Mouse (Mus musculus) testis, adult 2 months (tissue): ENCODE measurements at regions not wholly inside any gene's neighbourhood (a gene's known extent, or its start where the extent isn't known, plus 50 kb on each side); places are given as distances from the start of the nearest gene placed in this dataset.

Experiments used
- H3K27ac ChIP-seq: fragments of 200-500 bp; 2 replicates; pipeline ENCODE4 v1.5.1; 2012; ENCODE audit warnings: low read depth, low read length; ENCODE audit not compliant: control insufficient read depth, insufficient read depth
- H3K27me3 ChIP-seq: fragments of 200-500 bp; 2 replicates; pipeline ENCODE4 v1.6.1; 2012; ENCODE audit warnings: mild to moderate bottlenecking, low read length, moderate library complexity; ENCODE audit not compliant: control insufficient read depth, insufficient read depth
- H3K36me3 ChIP-seq: fragments of 200-500 bp; 2 replicates; pipeline ENCODE4 v1.6.1; 2012; ENCODE audit warnings: mild to moderate bottlenecking, low read length; ENCODE audit not compliant: control insufficient read depth, insufficient read depth
- H3K4me1 ChIP-seq: fragments of 200-500 bp; 2 replicates; pipeline ENCODE4 v1.6.1; 2012; ENCODE audit warnings: low read length; ENCODE audit not compliant: control insufficient read depth, insufficient read depth
- H3K4me3 ChIP-seq: fragments of 200-500 bp; 2 replicates; pipeline ENCODE4 v1.5.1; 2012; ENCODE audit warnings: low read depth, mild to moderate bottlenecking, low read length, moderate library complexity, mixed read lengths; ENCODE audit not compliant: control insufficient read depth
- CTCF ChIP-seq: fragments of 200-500 bp; IDR thresholded peaks from 2 replicates; pipeline ENCODE4 v1.5.1; 2012; ENCODE audit warnings: low read depth, mild to moderate bottlenecking, inconsistent platforms, low read length, moderate library complexity; ENCODE audit not compliant: control insufficient read depth, insufficient read depth, insufficient replicate concordance
- POLR2A ChIP-seq: fragments of 200-500 bp; IDR thresholded peaks from 2 replicates; pipeline ENCODE4 v1.6.1; 2012; ENCODE audit warnings: low read depth, mild to moderate bottlenecking, inconsistent platforms, low read length, moderate library complexity; ENCODE audit not compliant: control insufficient read depth

DNA sequence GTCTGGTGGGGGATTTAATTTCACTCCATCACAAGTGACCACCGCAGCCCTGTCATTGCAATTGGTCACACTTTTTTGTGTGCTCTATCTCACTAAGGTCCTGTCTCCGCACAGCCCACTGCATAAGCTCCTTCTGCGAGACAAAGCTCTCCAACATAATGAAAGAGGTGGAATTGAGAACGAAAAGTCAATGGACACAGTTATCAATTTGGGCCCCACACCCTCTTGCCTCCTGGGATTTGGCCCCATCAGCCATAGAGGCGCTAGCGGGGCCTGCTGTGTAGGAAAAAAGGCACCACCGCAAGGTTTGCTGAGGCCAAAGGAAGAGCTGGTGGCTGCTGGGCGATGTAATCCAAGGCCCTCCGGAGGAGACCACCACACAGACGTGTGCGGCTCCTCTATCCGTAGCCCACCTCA, 386.3 kb upstream of the Nr2f2 start:
- H3K4me1 ChIP-seq, result no peaks in the 10 kb centered on the region
- no peak for TF ChIP-seq POLR2A
- TF ChIP-seq CTCF, result no peak
- H3K4me3 ChIP-seq, result no peak overlapping the region
- H3K27ac ChIP-seq, result no peak overlapping the region
- H3K36me3 ChIP-seq, result no peaks in the 10 kb centered on the region
- H3K27me3 ChIP-seq, result no peaks in the 10 kb centered on the region

DNA sequence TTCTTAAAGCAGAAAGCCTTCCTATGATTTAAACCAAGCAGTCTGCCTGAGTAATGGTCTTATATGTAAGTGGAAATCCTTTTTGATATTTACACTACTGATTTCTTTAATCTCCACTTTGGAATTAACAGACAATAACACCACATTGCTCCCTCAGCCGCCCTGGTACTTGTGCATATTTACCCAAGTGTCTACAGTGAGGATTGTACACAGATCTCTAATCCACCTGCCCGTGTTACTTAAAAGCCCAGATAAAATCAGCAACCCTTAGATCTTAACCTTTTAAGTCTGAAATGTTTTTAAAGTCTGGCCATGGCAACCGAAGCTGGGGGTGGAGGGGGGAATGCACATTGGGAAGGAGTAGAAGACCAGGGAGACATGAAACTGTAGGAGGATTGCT, 382.3 kb upstream of the Nr2f2 start:
- Histone ChIP-seq H3K27ac (no peak overlapping the region), H3K27me3 (no peaks in the 10 kb centered on the region), H3K36me3 (no peaks in the 10 kb centered on the region), H3K4me3 (no peak overlapping the region), H3K4me1 (no peaks in the 10 kb centered on the region)
- TF ChIP-seq CTCF, result no peak
- no peak for TF ChIP-seq POLR2A

DNA sequence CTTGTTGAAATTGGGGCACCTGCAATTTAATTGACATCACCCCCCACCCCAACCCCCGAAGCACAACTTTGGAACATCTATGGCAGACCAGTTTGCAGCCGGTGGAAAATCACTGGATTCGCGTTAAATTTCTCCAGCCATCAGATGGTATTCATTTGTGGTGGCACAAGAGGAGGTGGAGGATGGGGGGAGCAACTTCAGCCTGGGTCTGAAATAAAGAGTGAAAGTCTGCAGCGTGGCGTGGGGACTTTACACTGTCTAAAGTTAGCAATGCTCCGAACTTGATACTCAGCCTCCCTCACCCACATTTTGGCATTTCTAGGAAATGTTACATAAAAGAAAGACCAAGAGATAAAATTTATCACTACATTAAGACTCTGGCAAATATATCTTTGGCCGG, 381.8 kb upstream of the Nr2f2 start:
- H3K27me3 ChIP-seq, result no peaks in the 10 kb centered on the region
- H3K4me1 ChIP-seq, result no peaks in the 10 kb centered on the region
- no peak overlapping the region for H3K27ac ChIP-seq
- H3K36me3 ChIP-seq, result no peaks in the 10 kb centered on the region
- TF ChIP-seq CTCF (no peak), POLR2A (no peak)
- no peak overlapping the region for H3K4me3 ChIP-seq

DNA sequence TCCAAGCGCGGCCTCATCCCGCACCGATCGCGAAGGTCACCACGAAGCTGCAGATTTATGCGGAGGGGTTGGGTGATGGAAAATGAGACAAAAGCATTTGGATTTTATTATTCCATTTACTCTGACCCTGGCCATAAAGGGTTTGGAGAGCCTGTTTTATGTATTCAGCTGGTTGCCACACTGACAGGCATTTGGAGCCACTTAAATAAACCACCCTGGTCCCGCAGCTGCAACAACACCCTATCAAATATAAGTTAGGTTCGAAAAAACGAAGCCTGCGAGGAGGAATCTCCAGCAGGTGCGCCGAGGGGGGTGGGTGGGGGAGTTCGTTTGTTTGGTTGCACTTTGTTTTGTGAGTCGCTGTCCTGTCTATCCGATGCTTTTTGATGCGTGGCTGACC, 377.8 kb upstream of the Nr2f2 start:
- no peak overlapping the region for H3K4me3 ChIP-seq
- H3K27me3 ChIP-seq, result no peaks in the 10 kb centered on the region
- H3K4me1 ChIP-seq, result no peaks in the 10 kb centered on the region
- H3K36me3 ChIP-seq, result no peaks in the 10 kb centered on the region
- TF ChIP-seq CTCF (no peak), POLR2A (no peak)
- H3K27ac ChIP-seq, result no peak overlapping the region

DNA sequence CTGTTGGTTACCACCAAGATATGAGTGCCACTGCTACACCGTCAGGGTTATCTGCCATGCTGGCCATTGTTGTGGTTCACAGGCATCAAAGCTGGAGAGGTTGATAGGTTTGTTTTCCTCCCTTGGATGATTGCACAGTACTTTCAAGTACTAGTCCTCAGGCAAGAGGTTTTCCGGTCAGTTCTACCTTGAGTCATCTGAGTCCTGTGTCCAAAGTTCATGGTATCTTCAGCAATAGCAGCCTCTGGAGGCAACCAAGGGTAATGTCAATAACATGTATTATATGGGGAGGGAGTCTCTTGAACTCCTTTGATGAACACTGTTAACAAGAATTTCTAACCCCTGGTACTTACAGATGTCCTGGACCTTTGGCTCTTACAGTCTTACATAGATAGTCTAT, 369.1 kb upstream of the Nr2f2 start:
- no peaks in the 10 kb centered on the region for H3K27me3 ChIP-seq
- H3K27ac ChIP-seq, result no peak overlapping the region
- H3K4me3 ChIP-seq, result no peak overlapping the region
- TF ChIP-seq POLR2A (no peak), CTCF (no peak)
- no peaks in the 10 kb centered on the region; the same call in 1 of the 2 replicates for H3K4me1 ChIP-seq
- H3K36me3 ChIP-seq, result no peaks in the 10 kb centered on the region

DNA sequence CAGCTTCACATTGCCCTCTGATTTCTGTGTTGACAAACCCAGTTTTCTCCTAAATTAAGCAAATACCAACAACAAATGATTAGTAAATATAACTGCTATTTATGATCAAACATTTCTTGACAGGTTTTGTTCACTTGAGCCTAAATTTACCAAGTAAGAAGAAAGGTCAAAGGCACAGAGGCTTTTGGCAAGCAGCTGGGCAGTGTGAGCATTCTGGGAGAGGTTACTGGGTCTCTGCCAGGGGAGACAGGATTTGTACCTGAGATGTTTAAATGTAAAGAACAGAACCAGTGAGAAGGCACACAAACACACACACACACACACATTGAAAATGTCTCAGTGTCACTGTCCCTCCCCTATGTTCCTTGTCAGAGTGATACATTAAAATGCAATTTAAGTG, 367.0 kb upstream of the Nr2f2 start:
- Histone ChIP-seq H3K4me1 (no peaks in the 10 kb centered on the region; the same call in 1 of the 2 replicates), H3K4me3 (no peak overlapping the region), H3K27me3 (no peaks in the 10 kb centered on the region), H3K36me3 (no peaks in the 10 kb centered on the region), H3K27ac (no peak overlapping the region)
- TF ChIP-seq CTCF (no peak), POLR2A (no peak)

DNA sequence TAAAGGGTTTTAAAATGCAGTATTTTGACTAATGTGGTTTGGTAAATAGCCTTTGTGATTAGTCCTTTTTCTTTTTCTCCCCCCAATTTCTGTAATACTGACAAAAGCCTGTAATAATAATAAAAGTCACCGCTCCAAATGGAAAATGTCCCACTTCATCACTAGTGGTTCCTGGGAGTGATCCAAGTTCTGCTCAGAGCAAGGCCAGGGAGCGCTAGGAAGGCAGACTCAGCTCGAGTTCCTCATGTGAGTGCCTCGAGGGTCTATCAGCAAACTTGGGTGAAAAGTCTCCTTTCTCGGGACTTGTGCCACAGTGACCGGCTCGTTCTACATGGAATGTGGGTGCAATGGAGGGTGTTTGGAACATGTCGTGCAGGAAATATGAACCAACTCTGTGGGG, 363.4 kb upstream of the Nr2f2 start:
- TF ChIP-seq POLR2A (no peak), CTCF (no peak)
- H3K4me1 ChIP-seq, result no peaks in the 10 kb centered on the region; the same call in 1 of the 2 replicates
- H3K4me3 ChIP-seq, result no peak overlapping the region
- no peaks in the 10 kb centered on the region for H3K36me3 ChIP-seq
- no peak overlapping the region for H3K27ac ChIP-seq
- H3K27me3 ChIP-seq, result no peaks in the 10 kb centered on the region

DNA sequence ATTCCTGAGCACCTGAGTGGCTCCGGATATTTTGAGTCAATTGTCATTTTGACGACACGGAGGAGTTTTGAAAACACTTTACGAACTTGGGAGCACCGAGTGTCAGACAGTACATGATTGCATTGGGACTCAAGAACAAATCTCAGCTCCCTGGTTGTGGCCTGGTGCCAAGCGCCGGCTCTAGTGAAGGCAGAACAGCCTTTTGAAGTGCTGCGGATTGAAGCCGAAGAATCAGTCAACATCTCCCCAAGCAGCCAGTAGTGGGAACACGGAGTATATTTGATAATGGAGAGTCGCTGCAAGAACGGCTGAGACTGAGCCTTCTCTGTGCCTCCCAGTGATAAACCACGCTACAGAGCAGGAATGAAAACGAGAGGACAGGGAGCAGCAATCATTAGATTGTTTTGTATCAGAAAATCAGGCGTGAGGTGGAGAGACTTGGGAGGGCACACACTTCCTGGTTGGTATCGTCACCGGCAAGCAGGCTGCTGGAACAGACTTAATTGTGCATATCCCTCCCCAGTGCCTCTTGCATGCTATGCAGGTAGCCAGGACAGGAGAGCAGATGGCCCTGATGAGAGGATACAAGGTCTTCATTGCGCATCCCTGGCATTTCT, 351.7 kb upstream of the Nr2f2 start:
- Histone ChIP-seq H3K36me3 (no peaks in the 10 kb centered on the region), H3K27ac (no peak overlapping the region), H3K4me1 (no peaks in the 10 kb centered on the region), H3K27me3 (no peaks in the 10 kb centered on the region), H3K4me3 (no peak overlapping the region)
- TF ChIP-seq CTCF (no peak), POLR2A (no peak)
